Mouse (Mus musculus): Measurements from ENCODE around the gene Ubash3a. TPM values are rescaled to one million over a fixed set of nuclear protein-coding genes. Genes with fewer than 3 reads are reported as not detected.
A peak's percentile ranks its signal among the peaks of the same experiment; 100 is the strongest.

Gene Ubash3a
- 0.80 and 0.94 TPM in 2 replicates for polyA plus RNA-seq (2012)

DNA sequence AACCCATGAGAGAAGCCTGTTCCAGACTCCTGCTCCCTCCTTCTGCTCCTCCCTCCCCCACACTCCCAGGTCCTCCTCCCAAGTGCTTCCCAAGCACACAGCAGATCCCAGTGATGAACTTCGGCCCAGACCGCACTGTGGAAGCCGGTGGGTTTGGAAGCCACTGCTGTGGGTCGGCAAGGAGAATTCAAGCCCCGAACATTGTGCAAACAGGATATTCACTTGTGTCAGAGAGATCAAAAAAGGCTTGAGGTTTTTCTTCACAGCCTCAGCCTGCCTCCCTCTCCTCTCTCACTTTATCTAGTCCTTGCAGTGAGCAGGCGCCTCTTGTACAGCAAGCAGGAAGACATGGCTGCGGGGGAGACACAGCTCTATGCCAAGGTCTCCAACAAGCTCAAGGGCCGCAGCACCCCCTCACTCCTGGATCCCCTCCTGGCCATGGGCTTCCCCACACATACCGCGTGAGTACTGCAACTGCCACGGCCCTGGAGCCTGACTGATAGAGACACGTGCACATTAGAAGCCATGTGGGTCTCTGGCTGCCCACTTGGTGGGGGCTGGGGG is at the start of gene Ubash3a:
Ubash3a (plus strand) TSS at position 103 of the 564 bp plus-strand sequence.
- Histone ChIP-seq H3K9me3 (ENCODE audit: control insufficient read depth, low read length) (no peaks in the 10 kb centered on the region), H3K4me1 (ENCODE audit: control insufficient read depth) (peaks cover 59% of the 10 kb centered on the region), H3K4me3 (replicated peaks) (peak within 1 kb of the TSS; percentile 66), H3K36me3 (ENCODE audit: control insufficient read depth) (peaks cover 29% of the 10 kb centered on the region), H3K27me3 (ENCODE audit: control insufficient read depth) (no peaks in the 10 kb centered on the region)
- no peak for TF ChIP-seq GATA1 (IDR thresholded peaks at IDR 0.05; ENCODE audit: low read length)
- no peak for TF ChIP-seq TAL1 (IDR thresholded peaks at IDR 0.05; ENCODE audit: low read length)

DNA sequence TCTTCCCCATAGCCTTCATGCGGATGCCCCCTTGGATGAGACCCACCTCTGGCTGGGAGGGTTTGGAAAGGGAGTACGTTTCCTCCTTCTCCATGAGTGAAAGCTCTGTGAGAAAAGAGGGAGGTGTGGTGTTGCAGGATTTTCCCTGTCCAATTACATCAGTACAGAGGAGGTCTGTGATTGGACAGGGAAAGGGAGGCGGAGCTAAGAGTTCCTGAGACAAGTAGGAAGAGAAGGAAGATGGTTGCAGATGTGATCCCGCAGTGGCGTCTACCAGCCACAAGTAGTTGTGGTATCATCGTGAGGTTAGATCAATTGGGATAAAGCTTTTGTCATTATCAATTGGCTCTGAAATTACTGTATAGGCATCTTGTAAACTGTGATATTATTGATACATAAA is 49.8 kb upstream of the Ubash3a start:
- Histone ChIP-seq H3K36me3 (ENCODE audit: control insufficient read depth) (no peaks in the 10 kb centered on the region), H3K9me3 (ENCODE audit: control insufficient read depth, low read length) (peaks cover 7% of the 10 kb centered on the region), H3K4me3 (replicated peaks) (no peak overlapping the region), H3K4me1 (ENCODE audit: control insufficient read depth) (peaks cover 8% of the 10 kb centered on the region), H3K27me3 (ENCODE audit: control insufficient read depth) (no peaks in the 10 kb centered on the region)
- TF ChIP-seq TAL1 (IDR thresholded peaks at IDR 0.05; ENCODE audit: low read length) (no peak), GATA1 (IDR thresholded peaks at IDR 0.05; ENCODE audit: low read length) (no peak)

DNA sequence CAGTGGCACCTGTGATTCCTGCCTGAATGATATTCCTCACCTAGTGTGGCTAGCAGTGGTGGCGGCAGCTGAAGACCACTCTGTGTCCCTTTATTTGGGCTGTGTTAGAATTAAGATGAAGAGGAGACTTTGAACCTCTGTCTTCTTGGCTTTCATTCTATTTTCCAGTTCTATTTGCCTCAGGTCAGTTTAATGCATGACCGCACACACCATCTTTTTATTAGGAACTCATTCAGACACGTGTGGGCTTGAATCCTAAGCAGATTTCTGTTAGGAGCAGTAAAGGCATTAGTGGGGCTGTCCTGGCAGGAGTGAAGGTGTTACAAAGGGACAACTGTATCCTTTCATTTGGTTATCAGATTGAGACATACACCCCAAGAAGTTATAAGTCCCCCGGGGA is 47.4 kb upstream of the Ubash3a start:
- Histone ChIP-seq H3K9me3 (ENCODE audit: control insufficient read depth, low read length) (peaks cover 7% of the 10 kb centered on the region), H3K4me3 (replicated peaks) (no peak overlapping the region), H3K4me1 (ENCODE audit: control insufficient read depth) (peaks cover 8% of the 10 kb centered on the region), H3K27me3 (ENCODE audit: control insufficient read depth) (no peaks in the 10 kb centered on the region), H3K36me3 (ENCODE audit: control insufficient read depth) (no peaks in the 10 kb centered on the region)
- no peak for TF ChIP-seq GATA1 (IDR thresholded peaks at IDR 0.05; ENCODE audit: low read length)

DNA sequence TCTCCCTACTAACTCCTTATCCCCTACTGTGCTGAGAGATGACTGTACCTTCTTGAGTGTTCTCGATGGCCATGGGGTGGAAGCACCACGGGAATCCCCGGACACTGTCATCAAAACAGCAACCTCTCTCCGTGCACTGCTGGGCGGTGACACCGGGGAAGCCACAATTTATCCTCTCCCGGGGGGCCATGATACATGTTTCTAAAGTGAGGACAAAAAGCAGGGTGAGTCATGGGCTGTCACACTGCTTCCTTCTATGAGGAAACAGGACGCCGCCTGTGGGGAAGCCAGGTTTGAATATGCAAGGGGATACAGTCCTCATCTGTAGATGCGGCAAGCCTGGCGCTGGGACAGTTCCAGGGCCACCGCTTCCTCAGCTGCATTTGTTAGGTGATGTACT is 45.1 kb upstream of the Ubash3a start:
- peaks cover 7% of the 10 kb centered on the region for H3K9me3 ChIP-seq (ENCODE audit: control insufficient read depth, low read length)
- no peaks in the 10 kb centered on the region for H3K36me3 ChIP-seq (ENCODE audit: control insufficient read depth)
- H3K4me1 ChIP-seq (ENCODE audit: control insufficient read depth): no peaks in the 10 kb centered on the region
- H3K4me3 ChIP-seq (replicated peaks): no peak overlapping the region
- no peak for TF ChIP-seq GATA1 (IDR thresholded peaks at IDR 0.05; ENCODE audit: low read length)
- no peaks in the 10 kb centered on the region for H3K27me3 ChIP-seq (ENCODE audit: control insufficient read depth)

DNA sequence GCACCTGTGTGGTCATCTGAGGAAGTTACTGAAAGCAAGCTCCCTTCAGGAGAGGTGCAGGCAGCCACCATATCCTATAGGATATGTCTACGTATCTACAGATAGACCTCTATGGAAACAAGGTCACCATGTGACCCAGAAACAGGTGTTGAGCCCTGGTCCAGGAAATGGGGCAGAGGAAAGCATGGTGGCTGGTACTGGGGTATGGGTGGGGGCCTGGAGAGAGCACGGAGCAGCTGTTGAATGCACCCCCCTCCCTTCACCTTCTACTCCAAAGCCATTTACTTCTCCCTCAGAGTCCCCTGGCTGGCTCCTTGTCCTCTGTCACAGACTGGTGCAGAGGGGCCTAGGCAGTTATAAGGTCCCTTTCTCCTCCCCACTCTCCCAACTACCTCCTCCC is 43.9 kb upstream of the Ubash3a start:
- Histone ChIP-seq H3K36me3 (ENCODE audit: control insufficient read depth) (no peaks in the 10 kb centered on the region), H3K9me3 (ENCODE audit: control insufficient read depth, low read length) (peaks cover 3% of the 10 kb centered on the region), H3K27me3 (ENCODE audit: control insufficient read depth) (no peaks in the 10 kb centered on the region), H3K4me3 (replicated peaks) (no peak overlapping the region), H3K4me1 (ENCODE audit: control insufficient read depth) (no peaks in the 10 kb centered on the region)
- no peak for TF ChIP-seq GATA1 (IDR thresholded peaks at IDR 0.05; ENCODE audit: low read length)
- no peak for TF ChIP-seq TAL1 (IDR thresholded peaks at IDR 0.05; ENCODE audit: low read length)

DNA sequence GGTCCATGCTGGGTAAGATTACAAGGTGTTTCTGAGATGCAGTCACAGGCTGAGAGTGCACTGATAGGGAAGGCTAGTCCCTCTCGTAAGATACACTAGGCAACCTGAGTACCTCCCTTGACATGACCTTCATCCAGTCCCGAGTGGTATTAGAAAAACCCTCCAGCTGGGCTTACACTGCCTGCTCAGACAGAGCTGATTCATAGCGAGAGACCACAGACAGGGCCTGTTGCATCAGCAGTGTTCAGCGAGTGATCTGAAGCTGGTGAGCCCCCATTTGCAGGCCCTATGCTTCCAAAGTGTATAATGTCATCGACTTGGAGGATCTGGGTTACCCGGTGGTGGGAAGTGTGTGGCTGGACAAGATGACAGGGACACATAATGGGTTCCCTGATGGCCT is 42.5 kb upstream of the Ubash3a start, which contains the start of gene Tff1:
Tff1 (minus strand) TSS at position 151 of the 400 bp plus-strand sequence.
- H3K36me3 ChIP-seq (ENCODE audit: control insufficient read depth): no peaks in the 10 kb centered on the region
- no peak within 1 kb of the TSS for H3K4me3 ChIP-seq (replicated peaks)
- no peaks in the 10 kb centered on the region for H3K4me1 ChIP-seq (ENCODE audit: control insufficient read depth)
- H3K27me3 ChIP-seq (ENCODE audit: control insufficient read depth): no peaks in the 10 kb centered on the region
- TF ChIP-seq GATA1 (IDR thresholded peaks at IDR 0.05; ENCODE audit: low read length): no peak
- TF ChIP-seq TAL1 (IDR thresholded peaks at IDR 0.05; ENCODE audit: low read length): no peak
- no peaks in the 10 kb centered on the region for H3K9me3 ChIP-seq (ENCODE audit: control insufficient read depth, low read length)

DNA sequence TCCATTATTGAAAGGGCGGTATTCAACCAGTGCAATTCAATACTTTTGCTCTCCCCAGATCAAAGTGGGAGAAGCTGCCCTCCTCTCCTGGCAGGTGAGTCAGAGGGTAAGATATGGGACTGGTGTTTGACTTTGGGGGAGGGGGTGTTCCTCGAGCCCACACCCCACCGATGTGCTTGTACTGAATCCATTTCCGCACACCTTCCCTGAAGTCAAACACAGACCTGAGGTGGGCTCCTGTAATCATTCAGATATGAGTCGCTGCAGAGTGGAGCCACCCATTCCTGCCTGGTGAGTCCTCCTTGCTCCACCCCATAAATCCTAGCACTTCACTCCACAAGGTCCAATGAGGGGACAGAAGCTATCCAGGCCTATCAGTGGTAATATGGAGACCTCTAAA is 37.9 kb upstream of the Ubash3a start:
- Histone ChIP-seq H3K9me3 (ENCODE audit: control insufficient read depth, low read length) (no peaks in the 10 kb centered on the region), H3K27me3 (ENCODE audit: control insufficient read depth) (no peaks in the 10 kb centered on the region), H3K36me3 (ENCODE audit: control insufficient read depth) (no peaks in the 10 kb centered on the region), H3K4me3 (replicated peaks) (no peak overlapping the region), H3K4me1 (ENCODE audit: control insufficient read depth) (no peaks in the 10 kb centered on the region)
- no peak for TF ChIP-seq GATA1 (IDR thresholded peaks at IDR 0.05; ENCODE audit: low read length)
- no peak for TF ChIP-seq TAL1 (IDR thresholded peaks at IDR 0.05; ENCODE audit: low read length)

DNA sequence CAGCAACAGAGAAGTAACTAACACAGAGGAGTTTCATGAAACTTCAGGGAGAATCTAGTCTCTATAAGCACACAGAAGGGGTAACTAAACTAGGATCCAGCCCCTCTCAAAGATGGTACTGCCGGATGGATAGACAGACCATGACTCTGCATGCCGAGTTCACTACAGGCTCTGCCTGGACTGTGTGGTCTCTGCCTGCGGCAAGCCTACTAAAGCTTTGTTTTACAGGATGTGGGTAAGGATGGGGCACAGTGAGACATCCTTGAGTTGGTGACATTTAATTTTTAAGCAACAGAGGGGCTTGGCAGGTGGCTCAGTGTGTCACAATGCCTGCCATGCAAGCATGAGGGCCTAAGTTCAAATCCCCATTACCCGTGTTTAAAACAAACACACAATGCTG is 31.4 kb upstream of the Ubash3a start:
- no peaks in the 10 kb centered on the region for H3K36me3 ChIP-seq (ENCODE audit: control insufficient read depth)
- H3K9me3 ChIP-seq (ENCODE audit: control insufficient read depth, low read length): no peaks in the 10 kb centered on the region
- H3K4me1 ChIP-seq (ENCODE audit: control insufficient read depth): peaks cover 4% of the 10 kb centered on the region
- no peaks in the 10 kb centered on the region for H3K27me3 ChIP-seq (ENCODE audit: control insufficient read depth)
- TF ChIP-seq TAL1 (IDR thresholded peaks at IDR 0.05; ENCODE audit: low read length) (no peak), GATA1 (IDR thresholded peaks at IDR 0.05; ENCODE audit: low read length) (no peak)
- no peak overlapping the region for H3K4me3 ChIP-seq (replicated peaks)

DNA sequence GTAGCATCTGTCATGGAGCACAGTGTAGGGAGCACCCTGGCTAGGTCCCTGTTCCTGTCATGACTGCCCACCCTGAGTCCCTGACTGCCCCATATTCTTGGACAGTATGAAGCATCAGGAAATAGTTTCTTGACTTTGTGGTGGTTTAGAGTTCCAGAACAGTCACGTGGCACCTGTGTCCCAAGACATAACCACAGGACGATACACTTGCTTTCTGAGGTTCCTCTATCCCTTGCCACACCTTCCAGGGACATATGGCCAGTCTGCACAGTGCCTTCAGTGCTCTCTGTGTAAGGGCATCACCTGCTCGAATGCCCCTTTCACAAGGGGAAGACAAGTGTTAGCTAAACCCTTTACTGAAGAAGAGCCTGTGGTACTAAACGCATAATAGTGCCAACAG is 26.2 kb upstream of the Ubash3a start:
- TF ChIP-seq GATA1 (IDR thresholded peaks at IDR 0.05; ENCODE audit: low read length): no peak
- TF ChIP-seq TAL1 (IDR thresholded peaks at IDR 0.05; ENCODE audit: low read length): no peak
- Histone ChIP-seq H3K4me3 (replicated peaks) (no peak overlapping the region), H3K4me1 (ENCODE audit: control insufficient read depth) (peaks cover 7% of the 10 kb centered on the region), H3K27me3 (ENCODE audit: control insufficient read depth) (no peaks in the 10 kb centered on the region), H3K36me3 (ENCODE audit: control insufficient read depth) (no peaks in the 10 kb centered on the region), H3K9me3 (ENCODE audit: control insufficient read depth, low read length) (no peaks in the 10 kb centered on the region)
